Mouse (Mus musculus) G1E-ER4 (cell line): ENCODE measurements around the gene 4932429P05Rik. TPM values are rescaled to one million over a fixed set of nuclear protein-coding genes. Genes with fewer than 3 reads are reported as not detected.

Source experiments
- GATA1 ChIP-seq: IDR thresholded peaks from one replicate; pipeline ENCODE4 v1.8.0; 2012; ENCODE audit warnings: low read length, inconsistent platforms
- polyA plus RNA-seq: library from polyadenylated mRNA; stranded (reverse); fragments of >175 nt; gene quantifications from 2 replicates; pipeline ENCODE4 v1.2.3, GENCODE M21; 2012

4932429P05Rik gene
- not detected in 2 replicates for polyA plus RNA-seq

DNA sequence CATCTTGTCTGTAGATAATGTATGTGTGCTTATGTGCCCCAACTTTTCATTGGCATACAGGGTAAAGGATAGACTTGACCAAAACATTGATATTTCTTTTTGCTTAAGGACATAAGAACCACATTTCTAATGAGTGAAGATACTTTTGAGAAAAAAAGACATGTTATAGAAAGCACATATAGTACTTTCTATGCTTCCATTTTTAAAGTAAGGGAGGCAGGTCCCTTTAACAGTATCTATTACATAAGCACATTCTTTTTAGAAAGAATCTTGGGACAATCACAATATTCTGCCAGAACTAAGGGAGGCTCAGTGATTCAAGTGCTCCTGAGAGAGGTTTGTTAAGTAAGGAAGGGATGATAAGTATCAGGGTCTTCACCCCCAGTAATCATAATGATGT, at the start of gene 4932429P05Rik:
Gene 4932429P05Rik, plus strand, starts transcription at position 301 of the 400 bp plus-strand sequence.
- no peak for TF ChIP-seq GATA1

Other genes with a start within 250 kb of the 4932429P05Rik start
- not detected in 2 replicates for gene 4930415L06Rik, start 180.6 kb downstream of the 4932429P05Rik start, polyA plus RNA-seq